Mouse (Mus musculus) thymus, postnatal 0 days (tissue): ENCODE data around the gene Pygm. TPM values are rescaled to one million over a fixed set of nuclear protein-coding genes. Genes with fewer than 3 reads are reported as not detected.
A peak's percentile ranks its signal among the peaks of the same experiment; 100 is the strongest.

Source experiments
- DNase-seq: peaks from one replicate; pipeline ENCODE4 v3.0.0-alpha.2; 2015; ENCODE audit warnings: low spot score
- polyA plus RNA-seq: library from polyadenylated mRNA; unstranded; fragments of >200 nt; fragmentation: Nextera tagmentation; extraction: Ambion mirVana; gene quantifications from 2 replicates; pipeline ENCODE4 v1.2.1, GENCODE M21; 2015

Gene Pygm
- polyA plus RNA-seq, 1 experiment from 2014 or later: 6.3 TPM

DNA sequence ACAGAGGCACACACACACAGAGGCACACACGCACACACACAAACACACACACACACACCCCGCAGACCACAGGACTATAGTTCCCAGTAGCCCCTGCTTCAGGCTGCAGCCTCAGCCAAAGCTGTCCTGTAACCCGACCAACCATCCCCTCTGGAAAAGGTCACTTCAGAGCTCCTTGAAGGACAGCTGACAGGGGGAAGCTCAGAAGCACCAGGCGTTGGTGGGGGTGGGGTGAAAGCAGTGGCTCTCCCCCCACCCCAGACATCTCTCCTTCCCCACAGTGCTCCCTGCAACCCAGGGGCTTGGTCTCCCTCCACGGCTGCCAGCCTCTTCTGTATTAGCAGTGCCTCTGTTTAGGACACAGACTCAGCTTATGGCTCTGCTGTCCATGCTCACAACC lies 729 bp upstream of the Pygm start:
- DNase-seq: no peak

DNA sequence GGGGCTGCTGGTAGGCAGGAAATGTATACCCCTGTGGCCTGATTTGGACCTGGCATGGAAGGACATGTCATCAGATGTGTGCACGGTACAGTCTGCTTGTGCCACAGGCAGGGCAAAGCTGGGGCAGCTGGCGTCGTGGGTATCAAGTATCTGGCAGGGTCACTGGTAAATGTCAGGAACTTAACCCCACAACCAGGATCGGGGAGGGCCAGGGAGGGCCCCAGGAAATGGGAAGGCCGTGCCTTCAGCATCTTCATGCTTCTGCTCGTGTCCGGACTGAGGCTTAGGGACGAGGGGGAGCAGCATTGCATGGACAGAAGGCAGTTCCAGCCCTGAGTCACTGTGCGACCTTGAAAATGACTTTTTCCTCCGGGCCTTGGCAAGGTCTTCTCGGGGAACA lies 755 bp downstream of the Pygm start:
- no peak for DNase-seq

DNA sequence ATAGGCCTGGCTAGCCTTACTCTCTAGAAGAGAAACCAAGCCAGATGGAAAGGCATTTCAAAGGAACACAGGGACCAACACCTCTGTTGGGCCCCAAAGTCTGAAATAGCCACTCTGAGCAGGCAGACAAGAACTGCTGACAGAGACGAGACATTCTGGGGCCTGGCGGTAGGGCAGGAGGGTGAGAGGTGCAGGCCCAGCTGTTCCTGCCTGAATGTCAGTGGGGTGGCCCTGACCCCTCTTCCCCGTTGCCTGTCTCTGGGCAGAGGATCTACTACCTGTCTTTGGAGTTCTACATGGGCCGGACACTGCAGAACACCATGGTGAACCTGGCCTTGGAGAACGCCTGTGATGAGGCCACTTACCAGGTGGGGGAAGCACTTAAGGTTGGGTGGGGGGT lies 1.2 kb downstream of the Pygm start:
- DNase-seq: no peak

DNA sequence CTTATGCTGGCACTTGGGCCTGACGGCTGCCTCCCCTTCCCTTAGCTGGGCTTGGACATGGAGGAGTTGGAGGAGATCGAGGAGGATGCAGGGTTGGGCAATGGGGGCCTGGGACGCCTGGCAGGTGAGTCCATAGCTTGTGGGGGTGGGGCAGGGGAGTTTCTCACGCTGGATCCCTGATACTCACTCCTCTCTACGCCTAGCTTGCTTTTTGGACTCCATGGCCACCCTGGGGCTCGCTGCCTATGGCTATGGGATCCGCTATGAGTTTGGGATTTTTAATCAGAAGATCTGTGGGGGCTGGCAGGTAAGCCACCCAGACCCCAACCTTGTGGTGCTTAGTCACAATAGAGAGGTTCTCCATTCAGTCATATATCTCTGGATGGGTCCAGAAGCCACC lies 1.6 kb downstream of the Pygm start:
- DNase-seq: no peak

DNA sequence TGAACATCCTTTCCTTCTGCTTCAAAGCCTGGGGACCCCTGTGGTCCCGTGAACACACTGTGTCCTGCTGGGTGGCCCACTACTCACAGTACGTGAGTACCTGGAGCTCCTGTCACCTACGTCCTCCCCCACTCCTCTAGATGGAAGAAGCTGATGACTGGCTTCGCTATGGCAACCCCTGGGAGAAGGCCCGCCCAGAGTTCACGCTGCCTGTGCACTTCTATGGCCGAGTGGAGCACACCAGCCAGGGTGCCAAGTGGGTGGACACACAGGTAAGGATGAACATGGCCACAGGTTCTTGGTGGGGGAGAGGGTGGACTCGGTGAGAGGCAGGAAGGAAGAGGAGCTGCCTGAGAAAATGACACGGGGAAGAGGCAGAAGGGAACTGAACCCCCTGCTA lies 2.0 kb downstream of the Pygm start:
- DNase-seq: no peak

DNA sequence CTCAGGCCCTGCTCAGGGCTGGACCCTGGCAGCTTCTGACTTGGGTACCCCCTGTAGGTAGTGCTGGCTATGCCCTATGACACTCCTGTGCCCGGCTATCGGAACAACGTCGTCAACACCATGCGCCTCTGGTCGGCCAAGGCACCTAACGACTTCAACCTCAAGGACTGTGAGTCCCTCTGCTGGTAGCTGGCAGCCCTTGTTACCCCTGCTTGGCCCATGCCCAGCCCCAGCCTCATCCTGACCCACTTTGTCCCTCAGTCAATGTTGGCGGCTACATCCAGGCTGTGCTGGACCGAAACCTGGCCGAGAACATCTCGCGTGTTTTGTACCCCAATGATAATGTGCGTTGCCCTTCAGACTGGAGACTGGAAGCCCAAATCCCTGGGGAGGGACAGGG lies 3.8 kb downstream of the Pygm start:
- no peak for DNase-seq

DNA sequence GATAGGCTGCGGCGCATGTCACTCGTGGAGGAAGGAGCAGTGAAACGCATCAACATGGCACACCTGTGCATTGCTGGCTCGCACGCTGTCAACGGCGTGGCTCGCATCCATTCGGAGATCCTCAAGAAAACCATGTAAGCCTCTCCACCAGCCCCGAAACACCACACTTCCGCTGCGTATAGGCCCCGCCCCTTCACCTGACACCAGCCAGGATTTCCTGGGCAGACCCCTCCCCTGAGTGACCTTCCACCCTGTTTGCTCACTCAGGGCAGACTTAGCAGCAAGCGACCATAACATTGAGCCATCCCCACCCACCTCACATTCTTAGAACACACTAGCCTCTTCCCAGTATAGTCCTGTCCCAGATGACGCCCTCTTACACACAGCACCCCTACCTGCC lies 5.6 kb downstream of the Pygm start:
- DNase-seq: peak; percentile 67

DNA sequence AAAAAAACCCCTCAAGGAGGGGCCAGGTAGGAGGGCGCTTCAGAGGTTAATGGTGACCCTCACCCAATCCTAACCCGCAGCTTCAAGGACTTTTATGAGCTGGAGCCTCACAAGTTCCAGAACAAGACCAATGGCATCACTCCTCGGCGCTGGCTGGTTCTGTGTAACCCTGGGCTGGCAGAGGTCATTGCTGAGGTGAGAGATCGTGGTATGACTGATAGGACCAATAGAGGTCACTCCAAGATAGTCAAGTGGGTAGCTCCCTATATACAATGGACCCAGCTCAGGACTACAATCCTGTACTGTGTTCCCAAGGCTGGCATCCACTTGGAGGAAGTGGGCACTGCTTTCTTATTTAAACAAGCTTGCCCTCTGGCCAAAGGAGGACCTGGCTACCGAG lies 6.1 kb downstream of the Pygm start:
- DNase-seq: no peak

DNA sequence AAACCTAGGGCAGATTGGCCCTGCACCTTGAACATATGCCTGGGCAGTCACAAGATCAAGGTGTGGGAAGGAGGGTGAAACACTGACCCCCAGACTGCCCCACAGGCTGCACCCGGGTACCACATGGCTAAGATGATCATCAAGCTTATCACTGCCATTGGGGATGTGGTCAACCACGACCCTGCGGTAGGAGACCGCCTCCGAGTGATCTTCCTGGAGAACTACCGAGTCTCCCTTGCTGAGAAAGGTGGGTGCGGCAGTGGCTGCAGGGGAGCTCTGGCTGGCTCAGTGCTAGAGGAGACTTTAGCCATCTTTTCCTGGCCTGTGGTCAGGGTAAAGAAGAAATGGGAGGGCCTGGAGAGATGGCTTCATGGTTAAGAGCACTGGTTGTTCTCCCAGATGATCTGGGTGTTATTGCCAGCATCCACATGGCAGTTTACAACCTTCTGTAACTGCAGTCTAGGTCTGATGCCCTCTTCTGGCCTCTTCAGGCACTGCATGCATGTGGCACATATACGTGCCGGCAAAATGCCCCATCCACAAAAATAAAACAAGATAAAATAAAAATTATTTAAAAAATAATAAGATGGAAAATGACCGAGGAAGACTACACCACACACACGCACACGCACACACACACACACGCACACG lies 8.7 kb downstream of the Pygm start:
- DNase-seq: peak; percentile 43

DNA sequence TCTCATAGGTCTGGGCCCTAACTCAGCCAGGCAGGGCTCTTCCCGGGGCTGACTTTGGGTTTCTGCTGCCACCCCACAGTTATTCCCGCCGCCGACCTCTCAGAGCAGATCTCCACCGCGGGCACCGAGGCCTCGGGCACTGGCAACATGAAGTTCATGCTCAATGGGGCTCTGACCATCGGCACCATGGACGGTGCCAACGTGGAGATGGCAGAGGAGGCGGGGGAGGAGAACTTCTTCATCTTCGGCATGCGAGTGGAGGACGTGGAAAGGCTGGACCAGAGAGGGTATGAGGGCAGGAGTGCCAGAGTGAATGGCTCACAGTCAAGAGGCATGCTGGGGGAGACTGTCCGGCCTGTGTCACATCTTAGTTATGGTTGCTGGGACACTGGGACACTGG lies 9.4 kb downstream of the Pygm start:
- no peak for DNase-seq

DNA sequence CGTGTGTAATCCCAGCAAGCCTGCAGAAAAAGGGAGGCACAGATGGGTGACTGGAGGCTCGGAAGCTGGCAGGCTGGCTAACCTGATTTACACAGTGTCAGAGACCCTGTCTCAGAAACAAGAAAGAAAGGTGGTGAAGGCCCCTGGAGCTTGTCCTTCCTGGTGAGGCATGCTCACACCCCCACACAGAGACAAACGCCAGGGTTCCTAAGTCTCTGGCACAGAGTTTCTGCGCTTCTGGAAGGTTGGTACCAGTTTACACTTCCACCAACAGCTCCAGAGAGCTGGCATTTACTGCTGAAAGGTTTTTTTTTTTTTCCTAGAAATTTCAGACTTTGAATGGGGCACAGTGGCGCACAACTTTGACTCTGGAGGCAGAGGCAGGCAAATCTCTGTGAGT lies 12.0 kb downstream of the Pygm start:
- DNase-seq: no peak

DNA sequence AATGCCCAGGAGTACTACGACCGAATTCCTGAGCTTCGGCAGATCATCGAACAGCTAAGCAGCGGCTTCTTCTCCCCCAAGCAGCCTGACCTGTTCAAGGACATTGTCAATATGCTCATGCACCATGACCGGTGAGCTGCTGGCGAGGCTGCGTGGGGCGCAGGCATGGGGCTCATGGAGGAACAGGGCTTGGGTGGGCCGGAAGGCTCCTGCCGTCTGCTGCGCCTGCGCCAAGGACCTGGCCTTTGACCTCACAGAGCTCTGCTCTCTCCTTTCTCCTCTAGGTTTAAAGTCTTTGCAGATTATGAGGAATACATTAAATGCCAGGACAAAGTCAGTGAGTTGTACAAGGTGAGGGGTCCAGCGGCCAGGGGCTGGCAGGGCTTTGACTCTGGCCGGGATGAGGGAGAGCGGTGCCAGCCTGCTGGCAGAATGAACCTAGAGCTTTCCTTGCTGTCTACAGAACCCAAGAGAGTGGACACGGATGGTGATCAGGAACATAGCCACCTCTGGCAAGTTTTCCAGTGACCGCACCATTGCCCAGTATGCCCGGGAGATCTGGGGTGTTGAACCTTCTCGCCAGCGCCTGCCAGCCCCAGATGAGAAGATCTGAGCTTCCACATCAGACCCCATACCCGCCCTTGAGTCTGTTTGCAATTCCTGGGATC lies 13.5 kb downstream of the Pygm start:
- DNase-seq: no peak

DNA sequence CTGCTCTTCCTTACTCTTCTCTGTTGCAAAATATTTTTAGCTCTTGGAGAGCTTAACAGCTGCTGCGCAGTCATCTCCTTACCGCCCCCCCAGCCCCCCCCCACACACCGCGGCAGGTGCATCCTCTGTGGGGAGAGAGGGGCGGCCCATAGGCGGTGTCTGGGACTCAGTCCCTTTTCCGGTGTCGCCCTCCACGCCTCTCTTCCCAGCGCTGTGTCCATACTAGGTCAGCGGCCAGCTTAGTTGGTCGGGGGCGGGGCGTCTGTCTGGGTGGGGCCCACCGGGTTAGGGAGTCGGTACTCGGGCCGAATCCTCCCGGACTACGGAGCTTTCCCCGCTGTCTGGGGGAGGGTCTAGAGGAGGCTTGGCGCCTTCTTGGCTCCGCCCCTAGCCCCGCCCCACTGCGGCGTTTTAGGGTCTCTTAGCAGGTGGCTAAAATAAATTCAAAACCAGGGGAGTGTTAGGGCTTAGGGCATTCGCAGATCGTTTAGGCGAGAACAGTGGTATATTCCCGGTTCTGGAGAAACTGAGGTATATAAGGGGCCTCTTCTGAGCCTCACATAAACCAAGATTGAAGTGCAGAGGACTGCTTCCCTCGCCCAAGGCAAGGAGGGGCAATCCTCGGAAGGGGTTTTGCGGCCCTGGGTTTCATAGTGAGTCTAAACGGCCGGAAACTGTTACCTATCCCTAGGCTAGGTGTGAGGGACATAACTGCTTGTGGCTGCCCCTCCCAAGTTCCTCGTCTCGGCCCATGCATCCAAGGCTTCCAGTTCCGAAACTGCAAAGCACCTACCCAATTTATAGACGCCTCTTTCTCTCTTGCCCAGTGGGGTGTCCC lies 14.5 kb downstream of the Pygm start:
- DNase-seq: peak; percentile 91

DNA sequence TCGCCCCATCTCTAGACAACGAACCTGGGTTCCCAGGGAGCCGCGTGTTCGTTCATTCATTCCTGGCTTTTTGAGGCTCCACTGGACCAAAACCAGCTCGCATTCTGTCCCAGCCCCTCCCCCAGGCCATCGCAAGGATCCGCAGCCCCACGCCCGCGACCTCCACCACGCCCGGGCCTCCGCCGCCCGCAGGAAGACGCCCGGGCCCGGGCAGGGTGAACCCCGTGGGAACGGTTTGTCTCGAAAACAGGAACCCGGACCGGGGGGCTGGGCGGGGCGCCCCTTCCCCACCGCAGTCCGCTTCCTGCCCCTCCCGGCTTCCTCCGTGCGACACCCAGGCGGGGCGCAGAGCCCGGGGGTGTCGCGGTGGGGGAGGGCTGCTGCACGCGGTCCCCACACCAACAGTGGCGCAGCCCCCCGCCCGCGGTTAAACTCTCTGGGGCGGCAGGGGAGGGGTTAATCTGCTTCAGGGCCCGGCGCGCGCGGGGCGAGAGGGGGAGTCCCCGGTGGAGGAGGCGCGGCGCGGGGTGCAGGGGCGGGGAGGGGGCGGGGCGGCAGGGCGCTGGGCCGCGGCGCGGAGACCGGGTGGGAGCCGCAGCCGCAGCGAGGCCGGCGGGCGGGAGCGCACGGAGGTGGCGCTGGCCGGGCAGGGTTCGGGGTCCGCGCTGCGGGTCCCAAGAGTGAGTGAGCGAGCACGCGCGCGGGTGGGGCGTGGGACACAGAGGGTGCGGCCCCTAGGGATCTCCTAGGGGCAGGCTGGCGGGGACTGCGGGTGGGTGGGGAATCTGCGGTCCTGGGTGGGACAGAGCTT lies 15.3 kb downstream of the Pygm start, which contains the start of gene Rasgrp2:
Gene Rasgrp2 (plus strand): TSS at position 56 of the 811 bp plus-strand sequence.
- DNase-seq: peak; percentile 95

DNA sequence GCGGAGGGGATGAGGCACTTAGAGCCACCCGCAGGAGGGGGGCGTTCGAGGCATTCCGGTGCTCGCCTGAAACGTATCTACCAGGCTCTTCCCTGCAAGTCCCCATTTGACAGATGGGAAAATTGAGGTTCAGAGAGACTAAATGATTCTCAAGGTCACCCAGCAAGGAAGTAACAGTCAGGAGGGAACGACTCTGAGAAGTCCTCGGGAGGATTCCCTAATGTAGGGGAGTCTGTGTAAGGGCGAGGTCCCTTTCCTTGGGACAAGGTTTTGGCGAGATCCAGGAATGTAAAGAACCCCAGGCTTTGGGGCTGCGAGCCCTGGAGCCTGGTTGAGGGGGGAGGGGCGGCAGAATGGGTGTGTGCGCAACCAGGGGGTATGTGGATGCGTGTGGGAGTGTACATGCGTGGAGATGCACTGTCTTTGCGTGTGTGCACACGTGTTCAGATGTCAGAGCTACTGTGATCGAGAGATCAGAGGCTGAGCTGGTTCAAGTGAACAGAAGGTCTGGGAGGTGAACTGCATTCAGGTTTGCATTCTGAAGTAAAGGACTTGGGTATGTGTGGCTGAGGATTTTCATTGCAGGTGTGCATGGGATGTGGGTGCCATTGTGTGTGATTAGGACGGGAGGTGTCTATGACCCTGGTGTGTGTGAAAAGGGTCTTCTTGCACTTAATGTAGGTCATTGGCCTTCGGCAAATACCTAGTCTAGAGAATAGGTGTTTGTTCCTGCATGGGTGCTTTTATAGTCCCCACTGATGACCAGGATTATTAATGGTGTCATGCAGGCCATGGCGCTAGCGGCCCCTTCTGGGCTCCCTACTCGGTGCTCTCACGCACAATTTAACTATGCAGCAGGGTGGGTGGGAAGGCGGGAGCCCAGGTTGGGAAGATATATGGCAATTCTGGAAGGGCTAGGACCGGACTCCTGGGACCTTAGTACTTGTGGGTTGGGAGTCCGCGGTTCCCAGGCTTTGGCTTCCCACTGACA lies 16.2 kb downstream of the Pygm start:
- peak; percentile 77 for DNase-seq

DNA sequence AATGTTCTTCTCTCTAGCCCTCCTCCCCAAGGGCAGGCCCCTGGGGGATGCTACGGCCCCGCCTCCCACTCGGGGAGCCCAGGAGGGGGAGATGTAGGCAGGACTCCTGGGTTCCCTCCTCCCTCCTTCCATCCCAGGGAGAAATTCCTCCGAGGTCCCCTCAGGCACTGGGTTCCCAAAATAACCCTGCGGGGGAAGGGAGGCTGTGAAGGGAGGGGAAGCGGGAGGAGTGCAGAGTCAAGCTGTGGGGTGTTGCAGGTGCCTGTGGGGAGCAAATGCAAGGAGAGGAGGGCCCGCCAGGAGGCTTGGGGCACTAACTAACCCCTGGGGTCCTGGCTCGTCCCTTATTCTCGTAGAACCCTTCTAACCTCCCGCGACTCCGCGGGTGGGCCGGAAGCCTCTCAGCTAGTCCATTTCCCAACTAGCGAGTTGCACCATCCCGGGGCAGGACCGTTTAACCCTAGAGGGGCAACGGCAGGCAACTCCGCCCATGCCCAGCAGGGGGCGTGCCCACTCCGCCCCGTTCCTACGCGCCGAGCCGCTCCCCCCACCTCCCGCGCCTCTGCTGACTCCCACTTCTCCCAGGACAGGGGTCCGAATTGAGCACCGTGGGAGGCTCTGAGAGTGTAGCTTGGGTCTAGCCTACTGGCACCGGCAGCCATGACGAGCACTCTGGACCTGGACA lies 17.1 kb downstream of the Pygm start:
- peak; percentile 84 for DNase-seq

DNA sequence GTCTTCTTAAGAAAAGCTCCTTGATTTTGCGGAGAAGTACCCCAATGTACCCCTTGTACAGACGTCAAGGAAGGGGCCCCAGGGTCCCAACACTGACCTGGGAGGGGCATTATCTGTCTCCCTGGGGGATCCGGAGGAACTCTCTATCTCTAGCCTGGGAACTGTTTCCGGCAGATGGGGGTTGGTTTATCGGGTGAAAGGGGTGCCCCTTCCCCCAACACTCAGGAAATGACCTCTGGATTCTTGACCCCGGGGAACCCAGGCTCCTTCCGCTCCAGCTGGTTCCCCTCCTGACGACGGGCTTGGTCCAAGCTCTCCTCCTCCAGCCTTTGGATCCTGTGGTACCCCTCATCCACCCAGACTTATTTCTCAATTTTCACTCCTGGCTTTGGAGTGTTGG lies 17.8 kb downstream of the Pygm start:
- no peak for DNase-seq

DNA sequence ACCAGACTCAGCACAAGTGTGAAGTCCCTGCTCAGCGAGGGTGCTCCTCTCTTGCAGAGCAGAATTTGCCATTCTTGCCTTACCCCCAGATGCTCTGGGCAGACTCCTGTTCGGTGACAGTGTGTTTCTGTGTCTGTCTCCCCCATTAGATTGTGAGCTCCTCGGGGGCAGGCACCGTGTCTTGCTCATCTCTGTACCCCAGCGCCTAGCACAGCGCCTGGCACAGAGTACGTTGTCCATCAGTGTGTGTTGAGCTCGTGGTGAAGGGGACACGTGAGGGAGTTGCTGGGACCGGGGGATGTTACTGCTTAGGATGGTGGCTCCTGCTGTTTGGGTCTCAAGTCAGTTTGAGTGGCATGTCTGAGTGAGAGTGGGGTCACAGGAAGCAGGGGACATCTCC lies 19.7 kb downstream of the Pygm start:
- DNase-seq: no peak

DNA sequence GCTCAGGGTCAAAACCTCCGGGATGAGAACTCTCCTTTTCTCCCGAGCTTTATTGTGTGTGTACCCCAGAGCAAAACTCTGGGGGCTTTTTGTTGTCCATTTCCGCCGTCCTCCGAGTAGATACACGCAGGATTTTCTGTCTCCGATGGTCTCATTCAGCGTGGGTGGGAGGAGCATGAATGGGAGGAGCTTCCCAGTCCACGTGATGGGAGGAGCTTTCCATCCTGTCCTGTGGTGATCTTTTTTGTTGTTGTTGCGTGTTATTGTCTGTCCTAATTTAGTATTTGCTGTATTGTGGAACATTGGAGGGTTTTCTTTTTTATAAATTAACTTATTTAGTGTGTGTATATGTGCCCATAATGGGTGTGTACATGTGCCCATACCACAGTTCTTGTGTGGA lies 21.2 kb downstream of the Pygm start:
- DNase-seq: no peak

DNA sequence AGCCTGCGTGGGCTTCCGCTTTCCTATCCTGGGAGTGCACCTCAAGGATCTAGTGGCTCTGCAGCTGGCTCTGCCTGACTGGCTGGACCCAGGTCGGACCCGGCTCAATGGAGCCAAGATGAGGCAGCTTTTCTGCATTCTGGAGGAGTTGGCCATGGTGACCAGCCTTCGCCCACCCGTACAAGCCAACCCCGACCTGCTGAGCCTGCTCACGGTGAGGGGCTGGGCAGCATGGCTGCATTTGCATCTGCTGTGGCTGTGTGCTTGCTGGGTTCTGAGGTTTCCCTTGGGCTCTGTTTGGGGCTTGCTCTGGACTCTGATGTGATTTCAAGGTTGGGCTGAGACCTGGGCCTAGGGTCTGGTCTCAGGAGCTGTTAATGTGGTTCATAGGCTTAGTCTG lies 22.9 kb downstream of the Pygm start:
- DNase-seq: no peak
